Mouse (Mus musculus): Measurements from ENCODE around the gene Furin. TPM values are rescaled to one million over a fixed set of nuclear protein-coding genes. Genes with fewer than 3 reads are reported as not detected.

The Furin gene
- polyA plus RNA-seq (2012; rRNA removed), result 56.4 and 62.9 TPM in 2 replicates

- no peak within 1 kb of the TSS for H3K27ac ChIP-seq (ENCODE audit: control insufficient read depth, insufficient read depth, low read length)
- TF ChIP-seq POLR2A (IDR thresholded peaks at IDR 0.05; ENCODE audit: control insufficient read depth, extremely low read depth, insufficient read depth, low read length, poor library complexity) (no peak), CTCF (IDR thresholded peaks at IDR 0.05; ENCODE audit: borderline replicate concordance, control insufficient read depth, extremely low read depth, insufficient read depth, low read length, poor library complexity) (no peak)
- no peak for DNase-seq
- no peak within 1 kb of the TSS for H3K4me3 ChIP-seq (ENCODE audit: control insufficient read depth, insufficient read depth, low read length)
- peaks cover 24% of the 10 kb centered on the region for H3K4me1 ChIP-seq (replicated peaks; ENCODE audit: control insufficient read depth, insufficient read depth, low read length)
- WGBS, result 89% methylated on average over 9 of the region's 9 CpGs
- H3K36me3 ChIP-seq (ENCODE audit: control insufficient read depth, insufficient read depth, low read length), result no peaks in the 10 kb centered on the region
- no peaks in the 10 kb centered on the region for H3K27me3 ChIP-seq (ENCODE audit: control insufficient read depth, insufficient read depth, low read length)
These were observed at the start of gene Furin for GRCm38 (mm10) chr7:80405188-80405695. Gene Furin, minus strand, starts transcription at chr7:80405436.

- H3K27ac ChIP-seq (ENCODE audit: control insufficient read depth, insufficient read depth, low read length), result no peak overlapping the region
- H3K27me3 ChIP-seq (ENCODE audit: control insufficient read depth, insufficient read depth, low read length), result no peaks in the 10 kb centered on the region
- 73% methylated on average over 2 of the region's 2 CpGs for WGBS
- no peak for TF ChIP-seq CTCF (IDR thresholded peaks at IDR 0.05; ENCODE audit: borderline replicate concordance, control insufficient read depth, extremely low read depth, insufficient read depth, low read length, poor library complexity)
- TF ChIP-seq POLR2A (IDR thresholded peaks at IDR 0.05; ENCODE audit: control insufficient read depth, extremely low read depth, insufficient read depth, low read length, poor library complexity), result no peak
- no peak overlapping the region for H3K4me3 ChIP-seq (ENCODE audit: control insufficient read depth, insufficient read depth, low read length)
- H3K36me3 ChIP-seq (ENCODE audit: control insufficient read depth, insufficient read depth, low read length), result no peaks in the 10 kb centered on the region; the same call in 1 of the 2 replicates
- peaks cover 10% of the 10 kb centered on the region for H3K4me1 ChIP-seq (replicated peaks; ENCODE audit: control insufficient read depth, insufficient read depth, low read length)
- DNase-seq, result no peak
These were observed 49.5 kb upstream of the Furin start for GRCm38 (mm10) chr7:80454786-80455185.

GRCm38 (mm10) chr7:80453997-80454396, 48.8 kb upstream of the Furin start:
- DNase-seq, result no peak
- H3K4me3 ChIP-seq (ENCODE audit: control insufficient read depth, insufficient read depth, low read length), result no peak overlapping the region
- WGBS, result 77% methylated on average over 5 of the region's 5 CpGs
- H3K36me3 ChIP-seq (ENCODE audit: control insufficient read depth, insufficient read depth, low read length), result no peaks in the 10 kb centered on the region; the same call in 1 of the 2 replicates
- TF ChIP-seq POLR2A (IDR thresholded peaks at IDR 0.05; ENCODE audit: control insufficient read depth, extremely low read depth, insufficient read depth, low read length, poor library complexity) (no peak), CTCF (IDR thresholded peaks at IDR 0.05; ENCODE audit: borderline replicate concordance, control insufficient read depth, extremely low read depth, insufficient read depth, low read length, poor library complexity) (no peak)
- no peak overlapping the region for H3K27ac ChIP-seq (ENCODE audit: control insufficient read depth, insufficient read depth, low read length)
- H3K27me3 ChIP-seq (ENCODE audit: control insufficient read depth, insufficient read depth, low read length), result no peaks in the 10 kb centered on the region
- peaks cover 10% of the 10 kb centered on the region for H3K4me1 ChIP-seq (replicated peaks; ENCODE audit: control insufficient read depth, insufficient read depth, low read length)

- no peaks in the 10 kb centered on the region for H3K27me3 ChIP-seq (ENCODE audit: control insufficient read depth, insufficient read depth, low read length)
- H3K27ac ChIP-seq (ENCODE audit: control insufficient read depth, insufficient read depth, low read length), result no peak overlapping the region
- peaks cover 10% of the 10 kb centered on the region for H3K4me1 ChIP-seq (replicated peaks; ENCODE audit: control insufficient read depth, insufficient read depth, low read length)
- WGBS, result 97% methylated on average over 3 of the region's 3 CpGs
- TF ChIP-seq POLR2A (IDR thresholded peaks at IDR 0.05; ENCODE audit: control insufficient read depth, extremely low read depth, insufficient read depth, low read length, poor library complexity) (no peak), CTCF (IDR thresholded peaks at IDR 0.05; ENCODE audit: borderline replicate concordance, control insufficient read depth, extremely low read depth, insufficient read depth, low read length, poor library complexity) (no peak)
- no peaks in the 10 kb centered on the region; the same call in 1 of the 2 replicates for H3K36me3 ChIP-seq (ENCODE audit: control insufficient read depth, insufficient read depth, low read length)
- DNase-seq, result no peak
- H3K4me3 ChIP-seq (ENCODE audit: control insufficient read depth, insufficient read depth, low read length), result no peak overlapping the region
These were observed 47.9 kb upstream of the Furin start for GRCm38 (mm10) chr7:80453121-80453520.

- WGBS, result 97% methylated on average over 5 of the region's 5 CpGs
- Histone ChIP-seq H3K27me3 (ENCODE audit: control insufficient read depth, insufficient read depth, low read length) (no peaks in the 10 kb centered on the region), H3K27ac (ENCODE audit: control insufficient read depth, insufficient read depth, low read length) (no peak overlapping the region), H3K36me3 (ENCODE audit: control insufficient read depth, insufficient read depth, low read length) (no peaks in the 10 kb centered on the region; the same call in 1 of the 2 replicates), H3K4me3 (ENCODE audit: control insufficient read depth, insufficient read depth, low read length) (no peak overlapping the region), H3K4me1 (replicated peaks; ENCODE audit: control insufficient read depth, insufficient read depth, low read length) (peaks cover 12% of the 10 kb centered on the region)
- DNase-seq, result no peak
- TF ChIP-seq CTCF (IDR thresholded peaks at IDR 0.05; ENCODE audit: borderline replicate concordance, control insufficient read depth, extremely low read depth, insufficient read depth, low read length, poor library complexity) (no peak), POLR2A (IDR thresholded peaks at IDR 0.05; ENCODE audit: control insufficient read depth, extremely low read depth, insufficient read depth, low read length, poor library complexity) (no peak)
These were observed 47.0 kb upstream of the Furin start for GRCm38 (mm10) chr7:80452241-80452640.

GRCm38 (mm10) chr7:80451550-80452232, 46.5 kb upstream of the Furin start:
- WGBS, result 93% methylated on average over 3 of the region's 3 CpGs
- no peak overlapping the region for H3K27ac ChIP-seq (ENCODE audit: control insufficient read depth, insufficient read depth, low read length)

More at GRCm38 (mm10) chr7:80451550-80452232, 46.5 kb upstream of the Furin start:
- DNase-seq, result no peak
- Histone ChIP-seq H3K27me3 (ENCODE audit: control insufficient read depth, insufficient read depth, low read length) (no peaks in the 10 kb centered on the region), H3K4me3 (ENCODE audit: control insufficient read depth, insufficient read depth, low read length) (no peak overlapping the region), H3K36me3 (ENCODE audit: control insufficient read depth, insufficient read depth, low read length) (no peaks in the 10 kb centered on the region; the same call in 1 of the 2 replicates), H3K4me1 (replicated peaks; ENCODE audit: control insufficient read depth, insufficient read depth, low read length) (peaks cover 17% of the 10 kb centered on the region)
- TF ChIP-seq POLR2A (IDR thresholded peaks at IDR 0.05; ENCODE audit: control insufficient read depth, extremely low read depth, insufficient read depth, low read length, poor library complexity) (no peak), CTCF (IDR thresholded peaks at IDR 0.05; ENCODE audit: borderline replicate concordance, control insufficient read depth, extremely low read depth, insufficient read depth, low read length, poor library complexity) (no peak)
